Mouse (Mus musculus) spleen, postnatal 4 days (tissue): ENCODE measurements at regions not wholly inside any gene's neighbourhood (a gene's known extent, or its start where the extent isn't known, plus 50 kb on each side); places are given as distances from the start of the nearest gene placed in this dataset.

Experiments
- DNase-seq, 2 experiments: peaks; one replicate each; pipeline ENCODE4 v3.0.0; 2022; ENCODE audit warnings: low spot score in 2 of 2

- DNase-seq, result no peak
Observed at GRCm38 (mm10) chr2:128473241-128473954, 117.6 kb upstream of the Spdye4c start.

DNA sequence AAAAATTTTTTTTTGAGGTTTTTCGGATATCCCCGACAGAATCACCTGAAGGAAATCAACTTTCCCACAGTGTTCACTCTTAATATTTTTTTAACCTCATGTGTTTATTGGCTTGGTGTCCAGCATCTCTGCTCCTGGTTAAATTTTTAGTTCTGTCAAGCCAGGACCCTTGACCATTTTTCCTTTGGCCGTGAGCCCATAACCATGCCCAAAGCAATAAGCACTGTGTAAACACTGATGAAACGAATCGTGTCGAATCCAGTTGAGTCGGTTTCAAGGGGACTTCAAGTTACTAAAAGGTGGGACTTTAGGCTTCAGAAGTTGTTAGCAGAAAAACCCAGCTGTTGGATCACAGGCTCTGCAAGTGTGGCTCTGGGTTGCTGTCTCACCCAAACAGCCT lies 117.0 kb upstream of the Spdye4c start:
- DNase-seq, result no peak

GRCm38 (mm10) chr2:128477242-128477641 lies 113.8 kb upstream of the Spdye4c start:
- no peak for DNase-seq

DNA sequence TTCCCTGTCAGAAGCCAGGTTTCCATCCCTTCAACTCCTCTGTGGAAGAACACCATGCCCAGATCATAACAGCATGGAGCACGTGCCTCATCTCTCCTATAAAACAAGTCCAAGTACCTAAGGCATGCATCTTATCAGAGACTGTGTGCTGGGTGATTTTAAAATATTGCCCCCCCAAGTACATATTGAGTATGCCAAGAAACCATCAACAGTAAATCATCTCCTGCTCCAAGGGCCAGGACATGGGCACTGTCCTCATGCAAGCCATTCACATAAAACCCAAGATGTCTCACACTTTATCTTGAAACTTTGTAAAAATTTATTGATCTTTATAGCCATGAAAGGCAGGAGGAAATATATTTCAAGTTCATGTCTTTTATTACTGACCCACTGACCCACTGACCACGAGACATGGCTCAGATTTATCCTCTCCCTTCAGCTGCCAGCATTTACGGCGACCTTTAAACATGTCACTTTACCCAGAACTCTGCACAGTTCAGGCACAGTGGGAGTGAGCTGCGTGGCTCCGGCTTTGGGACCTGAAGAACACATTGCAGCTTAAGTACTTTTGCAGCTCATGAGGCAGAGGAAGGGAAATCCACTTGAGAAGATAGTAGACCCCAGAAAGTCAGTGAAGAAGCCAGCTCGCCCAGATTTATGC lies 99.7 kb upstream of the Spdye4c start:
- DNase-seq, result no peak

DNA sequence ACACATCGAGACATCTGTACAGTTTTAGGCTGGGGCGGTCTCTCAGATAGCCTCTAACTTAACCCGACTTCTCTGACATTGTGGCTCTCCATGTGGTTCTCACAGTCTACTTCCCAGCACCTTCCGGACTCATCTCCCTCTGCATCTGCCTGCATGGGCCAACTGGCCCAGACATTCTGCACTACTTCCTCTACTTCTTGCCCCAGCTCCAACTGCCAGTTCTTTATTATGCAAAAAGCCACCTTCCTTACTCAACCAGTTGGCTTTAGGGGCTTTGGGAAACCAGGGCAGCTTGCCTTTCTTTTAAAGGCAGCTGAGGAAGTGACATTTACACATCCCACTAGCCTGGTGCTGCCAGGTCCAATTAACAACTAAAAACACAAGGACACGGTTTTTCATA lies 97.1 kb upstream of the Spdye4c start:
- DNase-seq, result no peak

- no peak for DNase-seq
Observed at GRCm38 (mm10) chr2:128497891-128498290, 93.1 kb upstream of the Spdye4c start.

DNA sequence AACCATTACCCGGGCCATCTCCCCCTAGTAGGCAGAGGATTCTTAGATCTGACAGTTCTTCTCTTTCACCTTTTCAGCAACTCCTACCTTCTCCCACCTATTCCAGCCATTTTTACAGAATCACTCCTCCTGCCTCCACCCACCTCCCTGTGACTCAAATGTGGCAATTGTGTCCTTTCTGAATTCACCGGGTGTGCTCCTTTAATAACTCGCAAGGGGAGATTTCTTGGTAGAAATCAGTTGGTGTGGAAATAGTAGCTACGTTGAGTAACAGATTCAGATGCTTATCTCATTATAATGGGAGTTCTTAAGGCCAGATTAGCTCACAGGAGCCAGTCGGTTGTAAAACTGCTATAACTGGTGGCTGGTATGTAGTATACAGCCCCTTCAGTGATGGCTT lies 92.4 kb upstream of the Spdye4c start:
- DNase-seq, result no peak

GRCm38 (mm10) chr2:128499575-128500184 lies 91.3 kb upstream of the Spdye4c start:
- DNase-seq, result no peak

- DNase-seq, result no peak
Observed at GRCm38 (mm10) chr2:128502676-128503075, 88.3 kb upstream of the Spdye4c start.

DNA sequence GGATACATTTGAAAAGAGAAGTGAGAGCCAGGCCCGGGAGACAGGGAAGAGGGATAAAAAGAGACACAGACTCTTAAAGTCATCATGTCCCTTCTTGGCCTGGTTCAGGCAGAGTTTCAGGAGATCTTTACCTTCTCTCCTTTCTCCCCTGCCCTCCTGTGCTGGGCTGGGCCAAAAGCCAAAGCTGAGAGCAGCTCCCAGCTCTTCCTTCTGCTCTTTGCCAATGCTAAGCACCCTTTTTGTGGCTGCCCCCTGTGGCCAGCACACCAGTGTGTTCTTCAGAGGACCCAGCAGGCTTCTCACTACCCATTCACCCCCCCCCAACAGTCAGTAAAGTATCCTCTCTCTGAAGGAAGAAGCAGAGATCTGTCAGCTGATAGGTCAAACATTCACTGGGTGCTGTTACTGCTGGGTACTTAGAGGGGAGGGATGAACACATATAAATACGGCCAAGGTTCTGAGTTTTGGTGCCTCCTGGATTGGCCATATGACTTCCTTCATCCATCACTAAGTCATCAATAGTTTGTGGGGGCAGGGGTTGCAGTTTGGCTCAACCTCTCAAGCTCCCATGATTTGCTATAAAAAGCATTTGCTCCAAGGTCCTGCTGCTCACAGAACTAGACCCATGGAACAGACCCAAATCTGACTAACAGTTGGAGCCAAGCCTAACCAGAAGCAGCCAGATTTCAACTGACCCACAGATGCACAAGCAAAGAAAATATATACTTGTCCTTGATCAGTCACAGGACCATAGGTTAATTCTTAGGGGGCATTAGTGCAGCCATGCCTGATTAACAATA lies 87.7 kb upstream of the Spdye4c start:
- DNase-seq, result no peak

DNA sequence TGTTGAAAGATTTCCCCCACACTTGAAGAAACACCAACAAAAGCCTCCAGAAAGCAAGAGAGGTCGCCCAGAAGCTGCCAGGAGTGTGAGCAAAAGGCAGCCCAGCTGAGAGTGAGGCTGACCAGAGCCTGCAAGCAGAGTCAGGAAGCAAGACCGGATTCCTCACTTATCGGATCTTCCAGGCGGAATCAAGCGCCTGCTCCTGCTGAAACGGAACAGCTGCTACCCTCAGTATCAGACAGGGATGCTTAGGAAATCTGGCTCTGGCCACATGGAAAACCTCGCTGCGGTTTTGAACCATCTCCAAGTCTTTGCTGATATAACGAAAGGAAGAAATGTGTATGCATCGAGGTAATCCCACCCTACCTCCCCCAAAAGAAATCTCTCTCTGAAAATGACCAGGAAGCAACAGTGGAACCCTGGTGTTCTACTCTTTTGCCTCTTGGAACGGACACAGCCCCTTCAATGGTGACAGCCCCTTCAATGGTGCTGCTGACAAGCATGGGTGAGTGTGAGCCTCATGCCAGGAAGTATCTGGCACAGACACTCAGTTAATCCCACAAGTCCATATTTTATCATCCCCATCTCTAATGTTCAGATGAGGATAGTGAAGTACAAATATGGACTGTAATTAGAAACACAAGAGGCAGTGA lies 83.3 kb upstream of the Spdye4c start:
- DNase-seq, result no peak

- no peak for DNase-seq
Observed at GRCm38 (mm10) chr2:128508244-128508605, 82.8 kb upstream of the Spdye4c start.

DNA sequence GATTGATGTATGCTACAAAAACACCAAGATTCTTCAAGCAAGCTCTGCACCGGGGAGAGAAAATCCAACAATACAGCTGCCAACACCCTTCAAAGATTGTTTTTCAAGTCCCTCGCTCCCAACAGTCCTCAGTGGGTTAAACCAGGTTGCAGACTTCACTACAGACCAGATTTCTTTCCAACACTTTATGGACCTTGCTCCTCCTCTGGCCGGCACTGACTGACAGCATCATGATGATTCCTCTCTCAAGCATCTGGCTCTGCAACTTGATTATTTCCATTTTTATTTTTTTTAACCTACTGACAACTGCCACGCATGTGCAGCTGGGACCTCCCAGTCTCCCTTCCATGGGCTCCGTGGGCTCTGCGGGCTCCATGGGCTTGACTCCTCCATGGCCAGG lies 79.7 kb upstream of the Spdye4c start:
- DNase-seq, result no peak

DNA sequence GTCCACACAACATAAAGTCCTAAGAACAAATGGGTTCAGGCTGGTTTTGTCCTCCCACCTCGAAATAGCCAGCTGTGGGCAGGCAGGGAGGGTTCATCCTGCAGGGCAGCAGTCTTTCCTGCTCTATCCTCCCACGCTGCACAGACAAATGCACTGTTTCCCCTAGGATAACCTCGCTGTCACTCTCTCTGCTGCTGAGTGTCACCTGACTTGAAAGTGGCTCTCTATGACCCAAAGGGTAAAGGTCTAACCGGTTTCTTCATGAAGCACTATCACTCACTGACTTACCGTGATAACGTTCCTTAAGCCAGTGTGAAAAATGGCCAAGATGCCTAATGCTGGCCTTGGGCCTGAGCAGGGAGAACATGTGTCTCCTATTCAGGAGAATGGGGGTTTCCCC lies 78.2 kb upstream of the Spdye4c start:
- no peak for DNase-seq

DNA sequence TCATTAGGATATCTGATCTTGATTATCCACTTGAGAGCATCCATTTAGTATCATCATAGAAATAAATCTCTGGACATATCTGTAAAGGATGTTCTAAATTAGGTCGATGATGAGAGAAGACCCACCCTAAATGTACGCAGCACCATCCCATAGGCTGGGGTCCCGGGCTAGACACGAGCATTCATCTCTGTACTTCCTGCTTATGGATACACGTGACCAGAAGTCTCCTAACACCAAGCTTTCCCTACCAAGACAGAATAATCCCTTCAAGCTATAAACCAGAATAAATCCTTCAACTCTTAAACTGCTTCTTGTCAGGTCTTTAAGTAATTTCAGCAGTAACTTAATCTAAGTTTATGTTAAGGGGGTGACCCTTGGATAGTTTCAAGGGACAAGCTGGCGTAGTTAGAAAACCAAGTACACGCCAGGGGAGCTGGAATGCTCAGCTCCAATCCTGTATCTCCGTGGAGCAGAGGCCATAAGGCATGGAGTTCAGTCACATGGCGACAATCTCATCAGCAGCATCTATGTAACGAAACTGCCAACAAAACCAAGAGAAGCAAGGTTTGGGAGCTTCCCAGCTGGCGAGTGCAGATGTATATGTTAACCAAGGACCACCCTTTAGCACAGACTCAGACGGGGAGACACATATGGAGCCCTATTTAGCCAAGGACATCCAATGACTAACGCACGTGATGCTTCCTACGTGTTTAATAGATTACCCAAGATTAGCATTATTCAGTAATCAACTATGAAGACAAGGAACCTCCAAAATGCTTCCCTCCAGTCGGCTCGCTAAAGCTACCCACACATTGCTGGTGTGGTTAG lies 76.3 kb upstream of the Spdye4c start:
- DNase-seq, result no peak

DNA sequence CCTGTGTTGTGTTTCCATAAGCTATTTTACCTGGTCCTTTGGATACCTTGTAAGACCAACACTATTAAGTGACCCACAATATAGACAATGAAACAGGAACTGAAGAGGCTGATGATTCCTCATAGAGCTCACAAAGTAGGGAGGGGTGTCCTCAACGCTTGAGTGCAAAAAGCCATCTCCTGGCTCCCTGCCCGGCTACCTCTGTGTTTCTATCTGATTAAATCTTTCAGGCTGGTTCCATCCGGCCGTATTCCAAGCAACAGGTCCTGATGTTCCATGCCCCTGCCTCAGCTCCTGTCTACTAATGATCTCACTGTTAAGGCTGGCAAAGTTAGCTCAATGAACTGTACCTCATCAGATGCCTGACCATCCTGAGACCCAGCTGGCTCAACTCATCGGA lies 75.3 kb upstream of the Spdye4c start:
- no peak for DNase-seq

DNA sequence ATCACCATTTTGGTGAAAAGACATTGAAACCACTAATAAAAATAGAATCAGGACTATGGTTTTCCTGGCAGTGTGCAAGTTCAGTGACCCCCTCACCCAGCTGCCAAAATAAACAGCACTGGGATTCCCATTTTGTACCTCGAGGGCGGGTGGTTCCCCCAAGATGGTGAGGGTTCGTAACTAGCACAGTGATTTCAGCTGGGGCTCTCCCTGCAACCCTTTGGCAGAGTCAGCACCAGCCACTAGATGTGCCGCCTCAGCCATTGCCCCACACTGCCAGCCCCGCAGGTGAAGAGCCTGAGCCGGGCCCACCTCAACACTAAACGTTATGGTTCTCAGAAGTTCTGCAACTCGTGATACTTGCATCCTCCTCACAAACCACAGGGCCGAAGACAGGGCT lies 74.3 kb upstream of the Spdye4c start:
- DNase-seq, result no peak

DNA sequence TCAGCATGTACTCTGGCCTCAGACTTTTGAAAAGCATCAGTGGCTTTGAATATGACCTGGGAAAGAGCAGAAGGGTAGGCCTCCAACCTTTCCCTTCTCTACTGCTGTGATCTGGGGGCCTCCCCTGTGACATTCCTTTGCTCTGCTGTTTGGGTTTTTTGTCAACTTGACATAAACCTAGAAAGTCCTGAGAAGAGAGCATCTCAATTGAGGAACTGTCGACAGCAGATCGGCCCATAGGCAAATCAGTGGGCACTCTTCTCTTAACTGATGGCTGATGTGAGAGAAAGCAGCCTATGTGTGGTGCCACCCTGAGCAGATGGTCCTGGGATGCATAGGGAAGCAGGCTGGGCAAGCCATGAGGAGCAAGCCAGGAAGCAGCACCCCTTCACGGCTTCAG lies 72.9 kb upstream of the Spdye4c start:
- DNase-seq, result no peak

DNA sequence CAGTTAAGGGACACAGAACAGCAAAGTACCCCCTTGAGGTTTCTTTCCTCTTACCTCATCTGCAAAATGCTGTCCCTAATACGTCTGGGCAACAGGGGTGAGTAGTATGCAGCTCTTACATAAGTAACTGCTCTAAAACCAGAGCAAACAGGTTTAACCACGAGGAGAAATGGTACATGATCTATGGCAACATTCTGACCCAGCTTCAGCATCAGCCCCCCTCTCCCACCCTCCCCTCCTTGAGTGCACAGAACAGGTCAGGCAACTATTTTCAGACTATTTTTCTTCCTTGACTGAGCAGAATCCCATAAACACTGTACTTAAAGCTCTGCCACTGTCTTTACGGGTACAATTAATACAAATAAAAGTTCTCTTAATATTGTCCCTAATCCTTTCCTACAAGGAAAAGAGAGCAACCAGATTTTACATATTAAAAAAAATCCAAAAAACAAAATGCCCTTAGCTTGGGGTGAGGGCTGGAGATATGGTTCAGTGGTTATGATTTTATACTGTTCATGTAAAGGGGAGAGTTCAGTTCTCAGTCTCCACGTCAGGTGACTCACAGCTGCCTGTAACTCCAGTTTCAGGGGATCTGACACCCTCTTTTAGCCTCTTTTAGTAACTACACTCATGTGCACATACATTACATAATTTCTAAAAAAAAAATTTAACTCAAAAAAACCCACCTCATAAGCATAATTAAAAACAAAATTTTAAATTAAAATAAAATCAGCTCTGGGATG lies 69.1 kb upstream of the Spdye4c start:
- DNase-seq, result no peak

- DNase-seq, result no peak
Observed at GRCm38 (mm10) chr2:128523425-128524108, 67.4 kb upstream of the Spdye4c start.
